Mouse (Mus musculus) testis, postnatal 14 days (tissue): Measurements from ENCODE around the gene Lyrm9.
"Not testable (repeated sequence)": the region's sequence is repeated elsewhere in the genome, so short reads cannot be mapped to it uniquely, and the experiment has no call there.

Experiments
- DNase-seq: peaks from one replicate; pipeline ENCODE4 v3.0.0; 2021; ENCODE audit warnings: low spot score

Gene Lyrm9

GRCm38 (mm10) chr11:78851871-78852265 lies 25.5 kb downstream of the Lyrm9 start:
- DNase-seq, result no peak

GRCm38 (mm10) chr11:78852529-78852928 lies 26.1 kb downstream of the Lyrm9 start:
- no peak for DNase-seq

GRCm38 (mm10) chr11:78856310-78856709 lies 29.9 kb downstream of the Lyrm9 start:
- peak; percentile 64 for DNase-seq

- no peak for DNase-seq
Observed at GRCm38 (mm10) chr11:78857611-78858010, 31.2 kb downstream of the Lyrm9 start.

GRCm38 (mm10) chr11:78863898-78864297 lies 37.5 kb downstream of the Lyrm9 start:
- no peak for DNase-seq

DNA sequence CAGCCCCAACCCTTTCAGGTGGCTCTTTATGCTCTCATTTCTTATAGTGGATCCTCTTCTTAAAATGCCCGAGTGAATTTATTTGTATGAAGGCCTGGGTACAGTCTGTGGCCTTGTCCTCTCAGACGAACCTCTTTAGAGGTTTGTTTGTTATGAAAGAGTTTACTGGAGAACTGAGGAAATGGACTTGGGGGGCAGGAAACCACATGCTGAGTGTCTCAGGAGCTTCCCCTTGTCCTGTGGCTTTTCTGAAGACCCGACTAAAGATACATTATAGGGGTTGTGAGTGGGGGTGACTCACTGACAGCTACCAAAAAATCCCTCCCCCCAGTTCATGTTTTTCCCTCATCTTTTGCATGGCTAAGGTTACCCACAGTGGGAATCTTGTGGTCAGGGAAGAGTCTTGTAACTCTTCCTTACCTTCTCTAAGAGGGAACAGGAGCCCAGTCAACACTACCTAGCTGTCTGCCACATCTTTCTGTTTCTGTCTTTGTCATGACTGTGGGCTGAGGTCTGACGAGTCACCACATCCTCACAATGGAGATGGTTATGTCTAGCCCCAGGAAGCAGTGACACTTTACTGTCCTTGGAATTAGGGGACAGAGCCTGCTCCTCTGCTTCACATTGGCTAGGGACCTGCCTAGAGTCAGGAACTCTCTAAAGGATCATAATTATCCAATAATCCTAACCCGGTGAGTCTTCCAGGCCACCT lies 38.3 kb downstream of the Lyrm9 start:
- DNase-seq, result no peak

- no peak for DNase-seq
Observed at GRCm38 (mm10) chr11:78865314-78865713, 38.9 kb downstream of the Lyrm9 start.

DNA sequence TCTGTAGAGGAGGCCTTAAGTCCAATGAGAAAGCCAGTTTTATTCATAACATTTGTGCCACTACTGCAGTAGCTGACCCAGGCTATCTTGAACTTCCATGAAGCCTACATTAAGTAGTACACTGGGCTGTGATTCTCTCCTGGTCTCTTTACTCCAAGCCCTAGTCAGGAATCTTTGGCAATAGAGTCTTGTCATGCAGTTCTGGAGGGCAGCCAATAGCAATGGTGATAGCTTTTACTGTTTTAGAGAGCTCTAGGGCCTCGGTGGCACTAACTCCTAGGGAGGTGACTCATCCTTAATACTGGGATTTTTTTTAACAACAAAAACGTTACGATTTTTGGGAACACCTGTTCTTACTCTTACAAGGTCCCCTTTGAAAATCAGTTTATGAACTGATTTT lies 40.1 kb downstream of the Lyrm9 start:
- DNase-seq, result no peak

- no peak for DNase-seq
Observed at GRCm38 (mm10) chr11:78867696-78868095, 41.3 kb downstream of the Lyrm9 start.

GRCm38 (mm10) chr11:78869205-78869604 lies 42.8 kb downstream of the Lyrm9 start:
- DNase-seq, result not testable (repeated sequence)

DNA sequence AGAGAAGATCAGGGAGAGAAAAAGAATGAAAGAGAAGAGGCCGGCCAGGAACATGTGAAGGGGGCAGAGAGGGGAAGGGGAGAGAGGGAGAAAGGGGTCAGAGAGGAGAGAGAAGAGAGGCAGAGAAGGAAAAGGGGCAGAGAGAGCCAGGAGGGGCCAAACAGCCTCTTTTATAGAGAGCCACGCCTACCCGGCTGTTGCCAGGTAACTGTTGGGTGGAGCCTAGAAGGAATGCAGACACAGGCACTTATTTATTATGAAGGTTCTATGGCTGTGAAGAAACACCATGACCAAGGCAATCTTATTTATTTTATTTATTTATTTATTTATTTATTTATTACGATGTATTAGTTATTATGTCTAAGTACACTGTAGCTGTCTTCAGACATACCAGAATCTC lies 44.5 kb downstream of the Lyrm9 start:
- DNase-seq, result no peak

- no peak for DNase-seq
Observed at GRCm38 (mm10) chr11:78872782-78873181, 46.4 kb downstream of the Lyrm9 start.

DNA sequence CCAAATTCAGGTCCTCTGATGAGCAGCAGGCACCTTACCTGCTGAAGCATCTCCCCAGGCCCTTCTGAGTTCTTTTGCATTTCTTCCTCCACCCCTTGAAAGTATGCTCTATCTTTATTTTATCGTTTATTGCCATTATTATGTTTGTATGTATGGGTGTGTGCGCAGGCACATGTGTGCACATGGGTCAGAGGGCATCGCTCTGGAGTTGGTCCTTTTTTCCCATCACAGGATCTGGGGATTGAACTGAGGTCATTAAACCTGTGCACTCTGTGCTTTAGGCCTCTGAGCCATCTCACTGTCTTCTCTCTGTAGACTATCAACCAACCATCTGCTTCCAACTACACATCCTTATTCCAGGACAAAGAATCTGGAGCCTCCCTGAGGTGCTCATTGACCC lies 53.3 kb downstream of the Lyrm9 start:
- no peak for DNase-seq

DNA sequence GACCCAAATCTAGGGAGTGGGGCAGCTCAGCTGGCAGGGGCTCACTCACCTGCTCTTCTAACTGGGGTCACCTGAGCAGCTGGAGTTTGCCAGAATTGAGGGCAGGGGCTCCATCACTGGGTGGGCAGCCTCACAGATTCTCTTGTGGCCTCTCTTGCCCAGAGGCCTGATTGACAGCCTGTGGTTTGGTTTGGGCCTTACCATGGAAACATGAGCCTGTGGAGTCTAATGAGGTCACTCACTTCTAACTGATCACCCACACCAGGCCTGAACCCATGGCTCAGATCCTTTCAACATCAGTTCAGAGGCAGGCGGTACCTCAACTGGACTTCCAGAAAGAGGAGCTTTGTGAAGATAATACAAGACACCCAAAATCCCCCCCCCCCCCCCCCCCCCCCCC lies 60.3 kb downstream of the Lyrm9 start:
- no peak for DNase-seq

DNA sequence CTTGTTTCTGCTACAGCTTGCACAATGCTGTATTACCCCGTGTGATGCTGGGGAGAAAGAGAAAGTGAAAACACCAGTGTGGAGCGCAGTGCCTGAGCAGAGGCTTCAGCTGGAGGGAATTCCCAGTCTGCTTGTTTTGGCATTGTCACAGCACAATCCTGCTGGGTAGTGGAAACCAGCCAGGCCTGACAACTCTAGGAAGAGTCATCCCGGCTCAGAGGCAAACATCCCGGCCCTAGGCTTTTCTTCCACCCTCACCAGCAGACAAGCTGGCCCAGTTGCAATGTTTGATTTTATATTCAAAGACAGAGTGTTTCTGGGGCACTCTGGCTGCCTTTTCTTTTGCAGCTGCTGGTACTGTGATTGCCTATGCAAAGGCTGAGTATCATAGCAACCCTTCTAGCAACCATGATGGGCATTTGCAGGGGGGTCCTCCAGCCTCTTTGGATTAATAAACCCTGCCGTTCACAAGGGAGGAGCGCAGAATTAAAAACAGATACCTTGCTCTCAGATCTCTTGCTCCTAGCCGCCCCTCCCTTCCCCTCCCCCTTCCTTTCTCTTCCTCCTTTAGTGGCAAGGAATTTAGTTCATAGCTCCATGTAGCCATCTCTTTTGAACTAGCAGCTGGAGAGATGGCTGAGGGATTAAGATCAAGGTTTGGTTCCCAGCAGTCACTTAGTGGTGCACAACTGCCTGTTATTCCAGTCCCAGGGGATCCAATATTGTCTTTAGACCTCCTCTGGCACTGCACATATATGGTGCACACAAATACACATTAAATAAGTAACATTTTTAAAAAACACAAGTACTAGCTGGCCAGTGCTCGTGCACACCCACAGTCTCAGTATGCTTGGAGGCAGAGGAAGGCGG lies 61.0 kb downstream of the Lyrm9 start:
- peak; percentile 52 for DNase-seq

DNA sequence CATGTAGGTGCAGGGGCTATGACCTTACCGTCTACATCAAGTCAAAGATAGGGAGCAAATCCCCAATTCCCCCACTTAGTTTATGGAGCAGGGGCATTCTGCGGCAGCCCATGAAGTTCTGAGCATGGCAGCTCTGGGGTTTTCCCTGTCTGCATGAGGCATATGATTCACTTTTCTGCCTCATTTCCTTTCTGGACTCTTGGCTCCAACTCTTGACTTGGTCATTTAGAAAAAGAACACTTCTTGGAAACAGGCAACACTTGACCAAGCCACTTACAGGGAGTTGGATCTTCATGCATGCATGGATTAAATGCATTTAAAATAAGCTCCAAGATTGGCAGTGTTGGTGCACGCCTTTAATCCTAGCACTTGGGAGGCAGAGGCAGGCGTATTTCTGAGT lies 62.8 kb downstream of the Lyrm9 start:
- DNase-seq, result no peak
